Mouse (Mus musculus): ENCODE results near the gene Cops8. TPM values are rescaled to one million over a fixed set of nuclear protein-coding genes. Genes with fewer than 3 reads are reported as not detected.
A peak's percentile ranks its signal among the peaks of the same experiment; 100 is the strongest.

Cops8 gene
- total RNA-seq, 2 experiments from 2014 or later = 122 to 127 TPM

DNA sequence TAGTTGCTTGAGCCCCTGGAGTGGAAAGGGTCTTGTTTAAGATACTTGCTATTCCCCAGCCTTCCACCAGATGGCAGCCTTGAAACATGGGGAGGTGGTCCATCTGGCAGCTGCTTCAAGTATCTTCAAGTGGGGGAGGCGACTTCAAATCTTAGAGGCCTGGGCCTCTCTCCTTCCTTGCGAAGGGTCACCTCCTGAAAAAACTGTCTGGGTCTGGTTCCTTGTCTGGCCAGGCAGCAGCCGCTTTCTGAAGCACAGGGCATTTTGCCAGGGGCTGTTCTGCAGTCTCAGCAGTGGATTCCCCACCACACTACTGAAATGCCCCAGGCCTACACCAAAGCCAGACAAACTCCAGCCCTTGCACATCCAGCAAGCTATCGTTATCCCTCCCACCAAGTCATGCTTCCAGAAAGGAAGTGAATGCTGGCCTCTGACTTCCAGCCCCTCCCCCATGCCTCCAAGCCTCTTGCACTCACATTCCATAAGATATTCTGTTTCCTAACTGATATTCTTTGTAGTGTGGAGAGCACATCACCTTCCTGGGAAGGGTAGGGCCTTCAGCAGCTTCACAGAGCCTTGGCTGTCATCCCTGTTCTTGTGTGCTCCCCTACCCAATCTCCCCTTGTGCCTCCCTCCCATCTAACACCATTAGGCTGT lies 48.1 kb downstream of the Cops8 start:
- peak; percentile 63 to 67 for DNase-seq (ENCODE audit: low spot score in 2 of 2)

DNA sequence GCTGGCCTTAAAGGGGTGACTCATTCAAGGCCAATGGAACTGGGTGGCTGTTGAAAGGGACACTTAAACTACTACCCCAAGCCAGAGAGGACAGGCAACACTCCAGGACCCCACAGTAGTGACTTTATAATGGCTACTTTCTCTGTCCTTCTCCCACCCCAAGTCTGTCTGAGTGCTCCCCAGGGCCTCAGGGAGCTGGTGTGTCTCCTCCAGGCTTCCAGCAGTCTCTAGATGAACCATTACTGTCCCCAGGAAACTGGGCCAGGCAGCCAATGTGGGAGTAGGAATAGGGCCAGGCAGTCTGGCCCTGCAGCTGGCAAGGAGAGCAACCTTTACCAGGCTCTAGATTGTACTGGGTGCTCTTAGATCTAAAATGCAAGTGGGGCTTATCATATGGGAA lies 49.0 kb downstream of the Cops8 start:
- DNase-seq (ENCODE audit: low spot score in 2 of 2) = no peak

DNA sequence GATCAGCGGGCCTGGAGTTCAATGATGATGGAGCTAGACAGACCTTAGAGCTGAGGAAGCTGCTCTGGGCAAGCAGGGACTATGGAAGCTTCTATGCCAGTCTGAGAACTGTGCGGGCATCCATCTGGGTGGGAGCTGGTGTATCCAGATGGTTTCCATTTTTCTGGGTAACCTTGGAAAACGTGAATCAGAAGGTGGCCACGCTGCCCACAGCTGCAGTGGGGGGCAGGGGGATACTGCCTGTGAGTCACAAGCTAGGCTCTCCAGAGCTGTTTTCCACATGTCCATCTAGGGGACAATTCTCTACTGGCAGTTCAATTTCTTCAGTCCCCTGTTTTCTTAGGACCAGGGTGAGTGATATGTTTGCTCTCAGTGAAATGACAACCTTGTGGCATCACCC lies 49.8 kb downstream of the Cops8 start:
- no peak for DNase-seq (ENCODE audit: low spot score in 2 of 2)

DNA sequence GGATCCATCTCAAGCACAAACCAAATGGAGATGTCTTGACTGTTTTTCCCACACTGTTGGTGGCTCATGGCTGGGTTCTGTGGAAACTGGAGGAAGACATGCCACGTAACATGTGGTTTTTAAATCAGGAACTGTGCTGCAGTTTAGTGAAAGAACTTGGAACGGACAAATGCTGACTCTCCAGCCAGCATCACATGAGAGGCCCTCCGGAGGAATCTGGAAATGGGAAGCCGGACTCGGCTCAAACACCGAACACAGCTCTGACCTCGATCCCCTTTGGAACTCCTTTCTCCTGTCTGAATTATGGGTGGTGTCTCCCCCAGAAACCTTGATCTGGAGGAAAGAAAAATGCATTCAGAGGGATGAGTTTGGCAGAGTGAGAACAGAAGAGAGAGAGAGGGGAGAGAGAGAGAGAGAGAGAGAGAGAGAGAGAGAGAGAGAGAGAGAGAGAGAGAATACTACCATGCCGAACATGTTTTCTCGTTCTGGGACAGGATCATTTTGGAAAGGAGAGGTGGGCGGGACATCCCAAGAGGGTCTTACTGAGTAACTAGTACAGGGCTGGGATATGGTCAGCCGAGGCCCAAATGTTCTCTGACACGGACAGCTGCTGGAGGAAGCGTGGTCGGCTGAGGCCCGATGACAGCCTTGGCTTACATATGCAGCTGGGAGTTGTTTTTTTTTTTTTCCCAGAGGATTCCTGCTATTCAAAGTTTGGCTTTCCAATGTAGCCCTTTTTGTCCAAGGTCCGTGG lies 53.9 kb downstream of the Cops8 start:
- no peak for DNase-seq (ENCODE audit: low spot score in 2 of 2)

DNA sequence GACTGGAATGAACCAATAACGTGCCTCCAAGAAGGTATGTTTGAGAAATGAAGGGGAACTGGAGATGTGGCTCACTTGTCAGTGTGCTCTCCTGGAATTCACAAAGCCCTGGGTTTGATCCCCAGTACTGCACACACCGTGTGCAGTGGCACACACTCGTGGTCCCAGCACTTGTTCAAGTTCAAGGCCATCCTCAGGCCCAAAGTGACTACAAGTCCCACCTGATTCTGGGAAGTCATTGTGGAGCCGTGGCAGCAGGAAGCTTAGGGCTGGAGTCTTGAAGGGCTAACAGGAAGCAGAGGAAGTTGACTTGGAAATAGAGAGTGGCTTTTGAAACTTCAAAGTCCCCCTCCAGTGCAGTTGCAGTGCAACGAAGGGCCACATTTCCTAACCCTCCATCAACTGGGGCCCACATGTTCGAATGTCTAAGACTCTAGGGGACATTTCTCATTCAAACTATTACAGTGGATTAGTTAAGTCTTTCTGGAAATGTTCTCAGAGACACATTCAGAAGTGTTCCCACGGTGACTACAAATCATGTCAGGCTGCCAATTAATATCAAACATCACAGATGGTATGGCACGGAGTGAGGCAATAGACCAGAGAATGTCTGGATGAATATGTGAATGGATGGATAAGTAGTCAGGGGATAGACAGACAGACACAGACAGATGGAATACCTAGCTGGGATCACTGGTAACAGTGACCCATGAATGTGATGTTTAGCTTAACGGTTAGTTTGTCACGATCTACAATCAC lies 54.7 kb downstream of the Cops8 start:
- no peak for DNase-seq (ENCODE audit: low spot score in 2 of 2)

DNA sequence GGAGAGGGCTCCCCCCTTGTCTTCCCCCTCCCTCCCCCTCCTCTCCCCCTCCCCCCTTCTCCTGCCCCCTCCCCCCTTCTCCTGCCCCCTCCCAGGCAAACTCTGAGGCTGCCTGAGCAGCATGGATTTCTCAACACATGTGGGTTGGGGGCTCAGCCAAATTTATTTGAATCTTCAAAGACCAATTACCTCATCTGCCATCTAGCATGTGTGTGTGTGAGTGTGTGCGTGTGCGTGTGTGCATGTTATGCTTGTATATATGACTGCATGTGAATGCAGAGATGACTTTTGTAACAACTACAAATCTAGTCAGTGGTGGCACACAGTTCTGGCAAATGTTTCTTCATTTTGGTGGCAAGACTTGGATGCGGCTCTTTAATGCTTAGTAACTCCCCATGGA lies 55.8 kb downstream of the Cops8 start:
- DNase-seq (ENCODE audit: low spot score in 2 of 2) = no peak

DNA sequence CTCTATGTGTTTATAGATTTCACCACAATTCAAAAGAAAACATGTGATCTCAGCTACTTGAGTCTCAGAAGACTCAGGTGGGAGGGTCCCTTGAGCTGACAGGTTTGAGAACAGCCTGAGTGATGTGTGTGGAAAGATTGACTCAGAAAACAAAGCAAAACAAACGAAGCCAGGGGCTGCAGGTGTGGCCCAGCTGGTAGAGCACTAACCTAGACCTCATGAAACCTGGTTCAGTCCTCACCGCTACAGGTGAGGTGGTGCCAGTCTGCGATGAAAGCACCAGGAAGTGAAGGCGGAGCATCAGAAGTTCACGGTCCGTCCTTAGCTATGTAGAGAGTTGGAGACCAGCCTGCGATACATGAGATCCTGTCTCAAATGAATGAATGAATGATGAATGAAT lies 57.4 kb downstream of the Cops8 start:
- no peak for DNase-seq (ENCODE audit: low spot score in 2 of 2)

DNA sequence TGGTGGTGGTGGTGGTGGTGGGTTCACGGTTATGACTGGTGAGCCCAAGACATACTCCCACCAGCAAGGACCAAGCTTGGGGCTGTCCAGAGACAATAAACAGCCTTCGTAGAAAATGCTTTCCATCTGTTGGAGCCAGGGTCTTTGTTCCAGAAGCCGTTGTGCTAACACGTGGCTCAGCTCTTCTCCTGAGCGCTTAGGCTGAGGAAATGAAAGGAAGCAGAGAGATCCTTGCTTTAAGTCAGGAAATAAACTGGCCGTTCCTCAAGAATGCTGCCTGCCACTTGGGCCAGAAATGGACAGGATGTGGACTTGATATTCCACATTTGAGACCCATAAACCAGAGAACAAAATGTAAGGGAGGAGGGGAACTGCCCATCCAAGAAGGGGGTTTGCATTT lies 59.7 kb downstream of the Cops8 start:
- DNase-seq (ENCODE audit: low spot score in 2 of 2) = no peak

Other genes with a start within 250 kb of the Cops8 start
- gene Col6a3, start 241.0 kb downstream of the Cops8 start, total RNA-seq (2021) = 1 to 10 TPM; 4.3 to 4.5 TPM